Mouse (Mus musculus): ENCODE data around the gene Dlx2. TPM values are rescaled to one million over a fixed set of nuclear protein-coding genes. Genes with fewer than 3 reads are reported as not detected.

Gene Dlx2
- polyA plus RNA-seq, 1 experiment from 2014 or later: 4.7 TPM

DNA sequence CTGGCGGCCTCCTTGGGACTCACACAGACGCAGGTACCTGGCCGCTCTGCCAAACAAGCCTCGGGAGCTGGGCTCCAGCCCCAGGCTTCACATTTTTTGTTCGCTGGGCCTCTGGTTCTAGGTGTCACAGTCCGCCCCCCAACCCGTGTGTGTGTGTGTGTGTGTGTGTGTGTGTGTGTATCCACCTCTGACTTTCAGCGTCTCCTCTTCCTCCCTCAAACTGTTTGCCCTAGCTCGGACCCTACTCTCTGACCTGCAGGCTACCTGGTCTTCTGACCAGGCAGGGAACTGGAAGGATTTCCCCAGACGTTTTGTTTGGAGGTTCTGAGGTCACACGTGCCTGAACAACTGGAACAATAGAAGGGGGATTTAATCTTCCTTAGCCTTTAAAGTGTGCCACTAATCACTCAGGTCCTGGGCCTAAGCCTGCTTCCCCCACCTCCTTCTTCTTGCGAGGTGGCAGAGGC is 15.4 kb downstream of the Dlx2 start:
- ATAC-seq (ENCODE audit: low FRiP score): no peak
- no peak overlapping the region for H3K9ac ChIP-seq (ENCODE audit: low read length)
- peaks cover 8% of the 10 kb centered on the region for H3K4me1 ChIP-seq (ENCODE audit: control insufficient read depth, insufficient read depth, low read length)

DNA sequence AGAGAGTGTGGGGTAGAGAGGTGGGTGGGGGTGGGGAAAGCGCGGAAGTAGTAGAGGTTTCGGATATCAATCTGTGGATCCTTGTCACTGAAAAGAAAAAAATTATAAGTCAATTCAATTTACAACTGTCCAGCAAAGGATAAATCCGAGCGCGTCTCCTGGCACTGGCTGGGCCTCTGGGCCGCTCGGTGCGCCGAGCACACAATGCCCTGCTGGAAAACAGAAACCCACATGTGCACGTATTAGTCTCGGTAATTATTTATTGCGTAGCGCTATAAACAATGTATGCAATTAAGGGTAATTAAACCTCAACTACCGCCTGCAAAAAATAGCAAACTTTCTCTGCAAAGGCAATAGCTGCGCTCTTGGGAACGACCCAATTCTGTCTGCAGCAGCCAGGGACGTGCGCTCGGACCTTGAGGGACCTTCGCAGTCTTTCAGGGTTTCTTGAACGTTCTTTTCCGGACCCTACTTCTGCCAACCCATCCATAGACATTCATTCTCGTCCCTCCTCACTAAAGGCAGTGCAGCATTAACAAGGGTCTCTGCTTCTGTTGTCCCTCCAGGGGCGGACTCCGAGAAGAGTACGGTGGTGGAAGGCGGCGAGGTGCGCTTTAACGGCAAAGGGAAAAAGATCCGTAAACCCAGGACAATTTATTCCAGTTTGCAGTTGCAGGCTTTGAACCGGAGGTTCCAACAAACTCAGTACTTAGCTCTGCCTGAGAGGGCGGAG is 16.0 kb downstream of the Dlx2 start:
- Histone ChIP-seq H3K9ac (ENCODE audit: low read length) (no peak overlapping the region), H3K4me3 (ENCODE audit: low read depth, low read length) (peak overlapping the region; percentile 43), H3K27me3 (ENCODE audit: control insufficient read depth, insufficient read depth, low read length) (peaks cover 97% of the 10 kb centered on the region), H3K9me3 (ENCODE audit: control insufficient read depth, low read length) (no peaks in the 10 kb centered on the region), H3K4me2 (peak overlapping the region; percentile 67; the same call in 1 of the 2 replicates), H3K36me3 (ENCODE audit: control insufficient read depth, insufficient read depth, low read length) (no peaks in the 10 kb centered on the region), H3K27ac (ENCODE audit: low read depth, low read length) (no peak overlapping the region), H3K4me1 (ENCODE audit: control insufficient read depth, insufficient read depth, low read length) (peaks cover 8% of the 10 kb centered on the region)
- DNase-seq (ENCODE audit: low spot score, missing footprints) (no peak), ATAC-seq (ENCODE audit: low FRiP score) (no peak)
- 1% methylated on average over 34 of the region's 34 CpGs for WGBS

More for the DNA sequence above, 15.4 kb downstream of the Dlx2 start:
- under 1% methylated on average over 12 of the region's 12 CpGs for WGBS
- Histone ChIP-seq H3K27me3 (ENCODE audit: control insufficient read depth, insufficient read depth, low read length) (peaks cover 96% of the 10 kb centered on the region), H3K9me3 (ENCODE audit: control insufficient read depth, low read length) (no peaks in the 10 kb centered on the region), H3K27ac (ENCODE audit: low read depth, low read length) (no peak overlapping the region), H3K4me2 (no peak overlapping the region), H3K4me3 (ENCODE audit: low read depth, low read length) (0 out of 2 replicates have a peak overlapping the region, but pooled peaks have one; percentile 2), H3K36me3 (ENCODE audit: control insufficient read depth, insufficient read depth, low read length) (no peaks in the 10 kb centered on the region)
- peak; percentile 95 for DNase-seq (ENCODE audit: low spot score, missing footprints)

DNA sequence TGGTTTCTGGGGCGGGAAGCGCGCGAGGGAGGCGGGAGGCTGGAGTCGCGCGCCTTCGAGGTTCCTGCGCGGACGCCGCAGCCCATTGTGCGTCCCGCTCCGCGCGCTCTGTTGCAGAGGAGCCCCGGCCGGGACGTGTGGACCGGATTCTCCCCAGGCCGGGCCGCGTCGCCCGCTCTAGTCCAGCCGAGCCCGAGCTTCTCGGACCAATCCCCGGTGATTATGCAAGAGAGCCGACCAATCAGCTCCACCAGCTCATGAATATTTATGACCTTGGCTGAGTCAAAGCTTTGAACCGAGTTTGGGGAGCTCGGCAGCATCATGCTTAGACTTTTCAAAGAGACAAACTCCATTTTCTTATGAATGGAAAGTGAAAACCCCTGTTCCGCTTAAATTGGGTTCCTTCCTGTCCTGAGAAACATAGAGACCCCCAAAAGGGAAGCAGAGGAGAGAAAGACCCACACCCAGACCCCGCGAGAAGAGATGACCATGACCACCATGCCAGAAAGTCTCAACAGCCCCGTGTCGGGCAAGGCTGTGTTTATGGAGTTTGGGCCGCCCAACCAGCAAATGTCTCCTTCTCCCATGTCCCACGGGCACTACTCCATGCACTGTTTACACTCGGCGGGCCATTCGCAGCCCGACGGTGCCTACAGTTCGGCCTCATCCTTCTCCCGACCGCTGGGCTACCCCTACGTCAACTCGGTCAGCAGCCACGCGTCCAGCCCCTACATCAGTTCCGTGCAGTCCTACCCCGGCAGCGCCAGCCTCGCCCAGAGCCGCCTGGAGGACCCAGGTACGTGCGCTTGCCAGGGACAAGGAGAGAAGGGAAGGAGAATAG is 16.8 kb downstream of the Dlx2 start:
- H3K4me1 ChIP-seq (ENCODE audit: control insufficient read depth, insufficient read depth, low read length): peaks cover 8% of the 10 kb centered on the region
- no peaks in the 10 kb centered on the region for H3K9me3 ChIP-seq (ENCODE audit: control insufficient read depth, low read length)
- peak; percentile 93 for ATAC-seq (ENCODE audit: low FRiP score)
- H3K36me3 ChIP-seq (ENCODE audit: control insufficient read depth, insufficient read depth, low read length): no peaks in the 10 kb centered on the region
- peak overlapping the region; percentile 36; the same call in 1 of the 2 replicates for H3K9ac ChIP-seq (ENCODE audit: low read length)
- H3K27ac ChIP-seq (ENCODE audit: low read depth, low read length): no peak overlapping the region; the same call in 1 of the 2 replicates
- peak; percentile 95 for DNase-seq (ENCODE audit: low spot score, missing footprints)
- H3K4me3 ChIP-seq (ENCODE audit: low read depth, low read length): peak overlapping the region; percentile 43
- H3K27me3 ChIP-seq (ENCODE audit: control insufficient read depth, insufficient read depth, low read length): peaks cover 99% of the 10 kb centered on the region
- under 1% methylated on average over 60 of the region's 60 CpGs for WGBS
- peak overlapping the region; percentile 67 for H3K4me2 ChIP-seq

DNA sequence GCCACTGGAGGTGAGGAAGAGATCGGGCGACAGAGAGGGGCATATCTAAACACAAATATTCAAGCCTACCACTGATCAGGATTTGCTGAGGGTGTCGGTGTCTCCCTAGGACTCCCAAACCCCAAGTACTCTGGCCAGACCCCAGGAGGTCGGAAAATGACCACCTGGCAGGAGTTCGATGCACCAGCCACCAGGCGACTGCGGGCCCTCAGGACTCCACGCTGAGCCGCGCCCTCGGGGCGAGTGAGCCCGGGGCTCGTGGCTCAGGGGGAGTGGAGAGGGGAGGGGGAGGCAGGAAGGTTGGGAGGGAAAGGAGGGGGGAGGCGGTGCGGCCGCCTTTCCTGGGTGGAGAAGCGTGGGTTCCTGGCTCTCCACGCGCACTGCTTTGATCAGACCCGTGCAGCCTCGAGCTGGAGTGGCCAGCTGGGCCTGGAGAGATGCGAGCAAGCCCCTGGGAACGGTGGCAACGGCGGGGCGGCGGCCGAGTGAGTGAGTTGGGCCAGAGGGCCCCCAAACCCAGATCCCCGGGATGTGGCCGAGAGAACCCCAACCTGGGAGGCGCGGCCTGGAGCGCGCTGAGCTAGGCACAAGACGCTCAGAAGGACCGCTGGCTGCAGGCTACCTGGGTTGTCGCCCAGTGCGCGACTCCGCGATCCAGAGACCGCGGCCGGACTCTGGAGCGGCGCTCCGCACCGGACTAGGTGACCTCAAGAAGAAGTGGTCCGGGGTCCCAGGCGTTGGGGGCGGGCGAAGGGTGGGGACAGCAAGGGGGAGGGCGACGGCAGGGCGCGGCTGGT is 17.6 kb downstream of the Dlx2 start:
- WGBS: under 1% methylated on average over 52 of the region's 57 CpGs
- H3K4me3 ChIP-seq (ENCODE audit: low read depth, low read length): peak overlapping the region; percentile 43
- peaks cover 98% of the 10 kb centered on the region for H3K27me3 ChIP-seq (ENCODE audit: control insufficient read depth, insufficient read depth, low read length)
- ATAC-seq (ENCODE audit: low FRiP score) (peak; percentile 59), DNase-seq (ENCODE audit: low spot score, missing footprints) (peak; percentile 97)
- no peak overlapping the region; the same call in 1 of the 2 replicates for H3K27ac ChIP-seq (ENCODE audit: low read depth, low read length)
- no peaks in the 10 kb centered on the region for H3K36me3 ChIP-seq (ENCODE audit: control insufficient read depth, insufficient read depth, low read length)
- peaks cover 8% of the 10 kb centered on the region for H3K4me1 ChIP-seq (ENCODE audit: control insufficient read depth, insufficient read depth, low read length)
- peak overlapping the region; percentile 67 for H3K4me2 ChIP-seq
- H3K9ac ChIP-seq (ENCODE audit: low read length): peak overlapping the region; percentile 36; the same call in 1 of the 2 replicates
- no peaks in the 10 kb centered on the region for H3K9me3 ChIP-seq (ENCODE audit: control insufficient read depth, low read length)

DNA sequence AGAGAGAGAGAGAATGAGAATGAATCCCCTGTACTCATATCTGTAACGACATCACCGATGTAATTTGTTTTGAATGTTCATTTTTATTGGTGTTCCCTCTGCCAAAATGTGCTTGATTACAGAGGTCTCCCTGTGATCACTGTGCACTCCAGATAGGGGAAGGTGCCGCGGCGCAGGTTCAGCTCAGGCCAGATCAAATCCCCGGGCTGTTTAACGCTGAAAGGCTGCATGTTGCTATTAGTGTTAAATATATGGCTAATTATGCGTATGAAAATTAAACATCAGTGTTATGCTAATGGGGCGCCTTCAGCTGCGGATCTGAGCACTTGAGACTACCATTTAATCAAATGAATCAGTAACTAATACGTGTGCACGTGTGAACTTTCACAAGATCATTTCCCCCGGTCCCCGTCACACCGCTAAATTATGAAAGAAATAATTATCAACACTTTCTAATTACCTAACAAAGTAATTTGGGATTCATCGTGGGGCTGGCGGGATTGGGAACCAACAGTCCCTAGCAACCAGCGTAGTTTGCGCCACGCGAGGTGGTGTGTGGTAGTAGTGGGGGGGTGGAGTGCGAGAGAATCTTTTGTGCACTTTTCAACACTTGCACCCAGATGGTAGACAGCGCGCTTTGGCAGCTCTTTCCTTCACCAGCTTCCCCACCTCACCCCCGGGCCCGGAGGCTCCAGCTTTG is 18.4 kb downstream of the Dlx2 start, which contains the start of gene Dlx1:
Gene Dlx1, plus strand, starts transcription at position 100 of the 700 bp plus-strand sequence.
- no peak within 1 kb of the TSS; the same call in 1 of the 2 replicates for H3K27ac ChIP-seq (ENCODE audit: low read depth, low read length)
- peak; percentile 97 for DNase-seq (ENCODE audit: low spot score, missing footprints)

DNA sequence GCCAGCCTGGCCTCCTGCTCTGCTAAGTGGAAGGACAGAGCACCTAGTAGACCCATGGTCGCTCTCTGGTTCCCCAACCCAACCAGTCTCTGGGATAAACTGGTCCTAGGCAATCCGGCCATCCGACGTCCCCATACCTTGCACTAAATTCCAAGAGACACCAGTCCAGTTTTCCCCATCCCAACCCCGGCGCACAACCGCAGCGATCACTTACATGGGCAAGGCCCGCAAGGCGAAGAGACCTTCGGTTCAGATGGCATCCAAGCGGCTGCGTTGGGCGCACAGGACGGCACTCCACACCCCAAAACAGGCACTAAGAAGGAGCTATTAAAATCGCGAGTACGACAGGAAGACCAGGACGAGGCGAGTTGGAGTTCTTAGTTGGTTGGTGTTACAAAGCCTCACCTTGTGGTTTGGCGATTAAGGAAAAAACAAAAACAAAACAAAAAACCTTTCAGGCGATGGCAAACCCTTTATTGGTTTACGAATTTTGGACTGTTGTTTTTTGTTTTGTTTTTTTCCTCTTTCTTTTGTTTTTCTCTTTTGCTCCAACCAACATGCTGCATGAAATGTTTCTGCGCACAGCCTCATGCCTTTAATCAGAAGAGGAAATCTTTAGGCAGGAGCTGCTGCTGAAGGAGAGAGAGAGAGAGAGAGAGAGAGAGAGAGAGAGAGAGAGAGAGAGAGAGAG is 19.1 kb downstream of the Dlx2 start:
- 1% methylated on average over 24 of the region's 24 CpGs for WGBS
- H3K4me1 ChIP-seq (ENCODE audit: control insufficient read depth, insufficient read depth, low read length): peaks cover 8% of the 10 kb centered on the region
- H3K36me3 ChIP-seq (ENCODE audit: control insufficient read depth, insufficient read depth, low read length): no peaks in the 10 kb centered on the region
- no peak overlapping the region for H3K4me2 ChIP-seq
- no peak overlapping the region for H3K4me3 ChIP-seq (ENCODE audit: low read depth, low read length)
- H3K9ac ChIP-seq (ENCODE audit: low read length): no peak overlapping the region
- peaks cover 98% of the 10 kb centered on the region for H3K27me3 ChIP-seq (ENCODE audit: control insufficient read depth, insufficient read depth, low read length)
- ATAC-seq (ENCODE audit: low FRiP score) (no peak), DNase-seq (ENCODE audit: low spot score, missing footprints) (peak; percentile 95)
- no peak overlapping the region for H3K27ac ChIP-seq (ENCODE audit: low read depth, low read length)
- no peaks in the 10 kb centered on the region for H3K9me3 ChIP-seq (ENCODE audit: control insufficient read depth, low read length)

More for the DNA sequence above, 18.4 kb downstream of the Dlx2 start, which contains the start of gene Dlx1:
- H3K4me1 ChIP-seq (ENCODE audit: control insufficient read depth, insufficient read depth, low read length): peaks cover 8% of the 10 kb centered on the region
- H3K9me3 ChIP-seq (ENCODE audit: control insufficient read depth, low read length): no peaks in the 10 kb centered on the region
- peak within 1 kb of the TSS; percentile 67 for H3K4me2 ChIP-seq
- 1% methylated on average over 26 of the region's 26 CpGs for WGBS
- H3K9ac ChIP-seq (ENCODE audit: low read length): peak within 1 kb of the TSS; percentile 36; the same call in 1 of the 2 replicates
- peaks cover 98% of the 10 kb centered on the region for H3K27me3 ChIP-seq (ENCODE audit: control insufficient read depth, insufficient read depth, low read length)
- peak within 1 kb of the TSS; percentile 43 for H3K4me3 ChIP-seq (ENCODE audit: low read depth, low read length)
- no peak for ATAC-seq (ENCODE audit: low FRiP score)
- no peaks in the 10 kb centered on the region for H3K36me3 ChIP-seq (ENCODE audit: control insufficient read depth, insufficient read depth, low read length)

DNA sequence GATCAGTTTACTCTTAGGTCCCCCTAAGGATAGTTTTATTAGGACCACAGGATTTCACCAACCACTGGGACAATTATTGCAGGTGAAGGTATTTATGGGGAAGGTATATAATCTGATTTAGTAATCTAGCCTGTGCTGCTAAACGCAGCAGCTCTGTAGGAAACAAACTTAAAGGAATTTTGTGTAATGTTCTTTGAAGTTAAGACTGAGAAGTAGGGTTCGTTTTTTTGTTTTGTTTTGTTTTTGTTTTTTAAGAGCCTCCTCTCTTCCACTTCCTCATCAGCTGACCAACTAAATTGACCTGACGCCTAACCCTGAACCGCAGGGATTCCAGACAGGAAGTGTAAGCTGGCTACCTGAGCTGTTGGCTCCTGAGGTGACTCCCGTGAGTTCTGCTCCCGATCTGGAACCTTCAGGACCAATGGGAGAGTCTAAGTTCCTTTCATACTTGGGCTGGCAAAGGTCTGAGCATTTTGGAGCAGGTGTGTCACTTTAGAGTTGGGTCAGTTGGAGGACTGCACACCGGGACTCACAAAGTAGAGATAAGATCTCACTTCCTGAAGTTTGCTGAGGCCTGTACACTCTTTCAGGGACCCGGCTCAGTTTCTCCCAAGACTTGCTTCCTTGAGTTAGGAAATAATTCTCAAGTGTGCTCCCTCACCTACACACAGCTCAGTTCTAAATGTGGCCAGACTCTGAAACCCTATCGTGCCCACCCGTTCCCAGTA is 19.8 kb downstream of the Dlx2 start:
- Histone ChIP-seq H3K36me3 (ENCODE audit: control insufficient read depth, insufficient read depth, low read length) (no peaks in the 10 kb centered on the region), H3K4me2 (no peak overlapping the region), H3K9ac (ENCODE audit: low read length) (no peak overlapping the region), H3K27ac (ENCODE audit: low read depth, low read length) (no peak overlapping the region), H3K27me3 (ENCODE audit: control insufficient read depth, insufficient read depth, low read length) (peaks cover 95% of the 10 kb centered on the region), H3K4me1 (ENCODE audit: control insufficient read depth, insufficient read depth, low read length) (peaks cover 8% of the 10 kb centered on the region), H3K4me3 (ENCODE audit: low read depth, low read length) (no peak overlapping the region), H3K9me3 (ENCODE audit: control insufficient read depth, low read length) (no peaks in the 10 kb centered on the region)
- no peak for ATAC-seq (ENCODE audit: low FRiP score)
- 4% methylated on average over 10 of the region's 10 CpGs for WGBS
- DNase-seq (ENCODE audit: low spot score, missing footprints): peak; percentile 91

Data from midbrain, embryonic 11.5 days (tissue).